9 mouse cellular contexts compared by ENCODE assay signal in genomic region chr5:147893143-147893542, GRCm38 (mm10). TPM values are rescaled to one million over a fixed set of nuclear protein-coding genes. Genes with fewer than 3 reads are reported as not detected.
DNase-seq lines count a peak whose midpoint lies in the region; ATAC-seq lines count a peak whose summit lies in the region.
"Had no signal": no experiment of that assay in that cellular context is flagged by ENCODE, and none has a peak within 500 bp of the region (broad histone marks: within the 10 kb centered on the region; RNA-seq: fewer than 3 reads in every experiment).

No protein-coding gene starts in this region.

- no peaks in the 10 kb centered on the region for H3K9me3 ChIP-seq in heart, embryonic 15.5 days (replicated peaks)
- H3K9me3 ChIP-seq in hindbrain, embryonic 12.5 days (replicated peaks), result no peaks in the 10 kb centered on the region
- no peaks in the 10 kb centered on the region for H3K9me3 ChIP-seq in midbrain, embryonic 14.5 days (ENCODE audit: control insufficient read depth, low read length)

- no peak for DNase-seq in heart, postnatal 36 days
- DNase-seq in ZHBTc4 (ENCODE audit: low read depth, low spot score), result peak; percentile 73
- peak; percentile 21 for DNase-seq in midbrain, embryonic 14.5 days
- no peak for DNase-seq in thymus, postnatal 4 days
- no peak for DNase-seq in right cerebral cortex, postnatal 4 days

- peak overlapping the region; percentile 88 for H3K4me2 ChIP-seq in heart, embryonic 15.5 days
- H3K4me2 ChIP-seq in hindbrain, embryonic 12.5 days (replicated peaks), result peak overlapping the region; percentile 97
- H3K4me2 ChIP-seq in midbrain, embryonic 14.5 days (ENCODE audit: low read length), result no peak overlapping the region

- ATAC-seq in heart, embryonic 15.5 days (replicated peaks; ENCODE audit: insufficient number of reproducible peaks, insufficient read depth, low FRiP score, low read depth), result no peak
- no peak for ATAC-seq in hindbrain, embryonic 12.5 days (ENCODE audit: low FRiP score)
- no peak for ATAC-seq in midbrain, embryonic 14.5 days (ENCODE audit: low FRiP score, low TSS enrichment)
- no peak for ATAC-seq in activated CD4-positive, CD25-positive, alpha-beta regulatory T cell, adult 4 months
- ATAC-seq: Patski had no signal

- 14% methylated on average over 9 of the region's 9 CpGs for WGBS in heart, embryonic 15.5 days
- 9% methylated on average over 9 of the region's 9 CpGs for WGBS in hindbrain, embryonic 12.5 days
- WGBS in midbrain, embryonic 14.5 days, result 12% methylated on average over 9 of the region's 9 CpGs

- 0 out of 2 replicates have a peak, but pooled peaks cover 3% of the 10 kb centered on the region for H3K27me3 ChIP-seq in heart, embryonic 15.5 days
- peaks cover 24% of the 10 kb centered on the region for H3K27me3 ChIP-seq in hindbrain, embryonic 12.5 days
- H3K27me3 ChIP-seq in midbrain, embryonic 14.5 days (ENCODE audit: control insufficient read depth, insufficient read depth, low read length), result 0 out of 2 replicates have a peak, but pooled peaks cover 4% of the 10 kb centered on the region
- H3K27me3 ChIP-seq: Patski had no signal

- H3K27ac ChIP-seq in heart, embryonic 15.5 days, result no peak overlapping the region
- peak overlapping the region; percentile 30; the same call in 1 of the 2 replicates for H3K27ac ChIP-seq in hindbrain, embryonic 12.5 days
- no peak overlapping the region for H3K27ac ChIP-seq in midbrain, embryonic 14.5 days (replicated peaks; ENCODE audit: low read depth, low read length)

- peak overlapping the region; percentile 81; the same call in 1 of the 2 replicates for H3K4me3 ChIP-seq in heart, embryonic 15.5 days
- no peak overlapping the region for H3K4me3 ChIP-seq in hindbrain, embryonic 12.5 days
- H3K4me3 ChIP-seq in midbrain, embryonic 14.5 days (replicated peaks; ENCODE audit: low read depth, low read length), result 0 out of 2 replicates have a peak overlapping the region, but pooled peaks have one; percentile 58

- peaks cover 16% of the 10 kb centered on the region for H3K4me1 ChIP-seq in heart, embryonic 15.5 days (replicated peaks)
- peaks cover 18% of the 10 kb centered on the region for H3K4me1 ChIP-seq in hindbrain, embryonic 12.5 days
- 0 out of 2 replicates have a peak, but pooled peaks cover 6% of the 10 kb centered on the region for H3K4me1 ChIP-seq in midbrain, embryonic 14.5 days (ENCODE audit: control insufficient read depth, insufficient read depth, low read length)

- intact Hi-C loops in heart, postnatal 36 days (cut with DNase I), result loop anchor here (2.0 kb wide), 1 partner anchor 28 kb away; no protein-coding TSS in a partner anchor

- H3K9ac ChIP-seq in heart, embryonic 15.5 days, result no peak overlapping the region
- H3K9ac ChIP-seq in hindbrain, embryonic 12.5 days, result no peak overlapping the region
- H3K9ac ChIP-seq in midbrain, embryonic 14.5 days (replicated peaks; ENCODE audit: low read length), result no peak overlapping the region

- no peaks in the 10 kb centered on the region for H3K36me3 ChIP-seq in heart, embryonic 15.5 days
- no peaks in the 10 kb centered on the region for H3K36me3 ChIP-seq in hindbrain, embryonic 12.5 days
- no peaks in the 10 kb centered on the region for H3K36me3 ChIP-seq in midbrain, embryonic 14.5 days (ENCODE audit: control insufficient read depth, insufficient read depth, low read length)

RNA-seq across cellular contexts. Expression of gene Slc46a3, which starts 1.5 kb away (rescaled TPM):
- polyA plus RNA-seq in heart, embryonic 15.5 days (2015; fragmentation: Nextera tagmentation; extraction: Ambion mirVana), result 3.3 and 5.3 TPM in 2 replicates
- total RNA-seq in heart, postnatal 36 days (2021), result 10 to 100 TPM; 14.5 to 18.0 TPM
- polyA plus RNA-seq in hindbrain, embryonic 12.5 days (2016; fragmentation: Nextera tagmentation; extraction: Ambion mirVana), result 3.5 and 3.6 TPM in 2 replicates
- 2.9 and 4.6 TPM in 2 replicates for polyA plus RNA-seq in midbrain, embryonic 14.5 days (2014; fragmentation: Nextera tagmentation; extraction: Ambion mirVana)
- 10 to 100 TPM; 21.1 to 22.6 TPM for polyA plus RNA-seq in activated CD4-positive, CD25-positive, alpha-beta regulatory T cell, adult 4 months (2017; shearing (Covaris generic))

RNA-seq across cellular contexts. Expression of gene Pomp, which starts 32.9 kb away (rescaled TPM):
- polyA plus RNA-seq in heart, embryonic 15.5 days (2015; fragmentation: Nextera tagmentation; extraction: Ambion mirVana), result 278 and 328 TPM in 2 replicates
- total RNA-seq in heart, postnatal 36 days (2021), result 100 to 1,000 TPM; 132 to 140 TPM
- polyA plus RNA-seq in hindbrain, embryonic 12.5 days (2016; fragmentation: Nextera tagmentation; extraction: Ambion mirVana), result 469 and 476 TPM in 2 replicates
- polyA plus RNA-seq in midbrain, embryonic 14.5 days (2014; fragmentation: Nextera tagmentation; extraction: Ambion mirVana), result 491 and 555 TPM in 2 replicates
- polyA plus RNA-seq in activated CD4-positive, CD25-positive, alpha-beta regulatory T cell, adult 4 months (2017; shearing (Covaris generic)), result 100 to 1,000 TPM; 278 to 593 TPM

Comparison
In these comparisons a context has a peak if more than half of its experiments do, and no peak if none do; other contexts are left out.
1. DNase-seq: peak in ZHBTc4 (single experiment) and midbrain, embryonic 14.5 days (single experiment); none in heart, postnatal 36 days (0 of 2), thymus, postnatal 4 days (single experiment) and right cerebral cortex, postnatal 4 days (single experiment).